Mouse (Mus musculus) limb, embryonic 12.5 days (tissue): ENCODE results near the gene Olfr695. TPM values are rescaled to one million over a fixed set of nuclear protein-coding genes. Genes with fewer than 3 reads are reported as not detected.
"Not testable (repeated sequence)": the region's sequence is repeated elsewhere in the genome, so short reads cannot be mapped to it uniquely, and the experiment has no call there.

Source experiments
- ATAC-seq: fragments of 200-750 bp; cut with Nextera tagmentation; 2 replicates; pipeline ENCODE4 v1.8.0; 2017; ENCODE audit warnings: low read depth, moderate TSS enrichment; ENCODE audit not compliant: insufficient number of reproducible peaks, insufficient read depth, low FRiP score, low TSS enrichment
- H3K27ac ChIP-seq: fragments of 300-500 bp; sonication (generic); 2 replicates; pipeline ENCODE4 v1.5.1; 2016; ENCODE audit warnings: mild to moderate bottlenecking, moderate library complexity
- H3K27me3 ChIP-seq: fragments of 300-500 bp; sonication (generic); 2 replicates; pipeline ENCODE4 v1.6.1; 2016; ENCODE audit warnings: mild to moderate bottlenecking, moderate library complexity
- H3K36me3 ChIP-seq: fragments of 300-500 bp; sonication (generic); 2 replicates; pipeline ENCODE4 v1.6.1; 2016; ENCODE audit warnings: mild to moderate bottlenecking, moderate library complexity
- H3K4me1 ChIP-seq: fragments of 300-500 bp; sonication (generic); replicated peaks from 2 replicates; pipeline ENCODE4 v1.6.1; 2016
- H3K4me2 ChIP-seq: fragments of 300-500 bp; sonication (generic); 2 replicates; pipeline ENCODE4 v1.6.1; 2016; ENCODE audit warnings: mild to moderate bottlenecking, moderate library complexity
- H3K4me3 ChIP-seq: fragments of 300-500 bp; sonication (generic); replicated peaks from 2 replicates; pipeline ENCODE4 v1.5.1; 2016; ENCODE audit warnings: mild to moderate bottlenecking
- H3K9ac ChIP-seq: fragments of 300-500 bp; sonication (generic); replicated peaks from 2 replicates; pipeline ENCODE4 v1.6.1; 2016; ENCODE audit warnings: mild to moderate bottlenecking, moderate library complexity
- H3K9me3 ChIP-seq: fragments of 300-500 bp; sonication (generic); 2 replicates; pipeline ENCODE4 v1.6.1; 2016; ENCODE audit warnings: mild to moderate bottlenecking, moderate library complexity
- WGBS: fragments of 180-500 bp; shearing (Covaris S2); methylation state at CpG from one replicate; pipeline ENCODE4 v1.1.7; 2016; 5-methylcytosine and 5-hydroxymethylcytosine counted together
- polyA plus RNA-seq: library from polyadenylated mRNA; unstranded; fragments of >200 nt; fragmentation: Nextera tagmentation; extraction: Ambion mirVana; gene quantifications from 2 replicates; pipeline ENCODE4 v1.2.1, GENCODE M21; 2016

The Olfr695 gene
- not detected in 2 replicates for polyA plus RNA-seq

DNA sequence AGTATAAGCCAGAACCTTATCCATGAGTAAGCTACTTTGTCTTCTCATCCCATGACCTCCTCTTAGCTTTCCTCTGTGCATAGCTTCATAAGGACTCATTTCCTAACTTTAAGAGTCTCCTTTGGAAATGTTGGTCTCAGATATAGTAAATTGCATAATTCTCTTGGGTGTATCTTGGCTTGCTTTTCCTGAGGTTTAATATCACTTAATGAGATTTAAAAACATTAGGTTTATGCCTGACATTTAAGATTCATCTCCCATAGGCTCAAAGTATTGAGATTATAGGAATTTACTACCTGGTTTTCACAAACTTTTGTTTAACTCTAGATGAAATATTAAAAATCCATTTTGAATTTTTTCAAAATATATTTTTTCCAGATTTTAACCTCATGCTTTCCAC, at the start of gene Olfr695:
Olfr695 (minus strand) TSS at position 101 of the 400 bp plus-strand sequence.
- no peak within 1 kb of the TSS for H3K9ac ChIP-seq
- H3K36me3 ChIP-seq, result no peaks in the 10 kb centered on the region
- no peak within 1 kb of the TSS for H3K4me3 ChIP-seq
- H3K9me3 ChIP-seq, result no peaks in the 10 kb centered on the region
- no peak for ATAC-seq
- no peaks in the 10 kb centered on the region for H3K4me1 ChIP-seq
- no peaks in the 10 kb centered on the region for H3K27me3 ChIP-seq
- no peak within 1 kb of the TSS for H3K27ac ChIP-seq
- no peak within 1 kb of the TSS for H3K4me2 ChIP-seq

DNA sequence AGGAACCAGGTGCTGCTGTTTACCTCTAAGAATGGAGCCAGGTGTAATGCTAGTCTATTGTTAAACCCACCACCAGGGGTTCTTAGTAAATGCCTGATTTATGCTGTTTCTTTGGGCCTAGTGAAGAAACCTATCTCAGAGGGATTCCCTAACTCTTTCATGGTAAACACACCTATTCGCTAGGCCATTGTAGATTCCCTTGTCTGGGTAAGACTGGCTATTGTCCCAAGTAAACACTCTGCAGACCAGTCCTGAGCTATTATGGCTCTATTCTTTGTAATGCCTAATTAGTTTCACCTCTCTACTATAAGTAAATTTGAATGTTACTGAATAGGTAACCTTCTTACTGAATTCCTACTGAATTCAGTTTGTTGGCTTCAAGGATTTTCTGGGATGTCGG, 44.8 kb upstream of the Olfr695 start:
- not testable (repeated sequence) for H3K36me3 ChIP-seq, H3K27me3 ChIP-seq, H3K4me3 ChIP-seq, ATAC-seq, H3K9me3 ChIP-seq, H3K4me2 ChIP-seq, H3K9ac ChIP-seq, H3K27ac ChIP-seq, H3K4me1 ChIP-seq
- WGBS, result 89% methylated on average over 2 of the region's 2 CpGs

DNA sequence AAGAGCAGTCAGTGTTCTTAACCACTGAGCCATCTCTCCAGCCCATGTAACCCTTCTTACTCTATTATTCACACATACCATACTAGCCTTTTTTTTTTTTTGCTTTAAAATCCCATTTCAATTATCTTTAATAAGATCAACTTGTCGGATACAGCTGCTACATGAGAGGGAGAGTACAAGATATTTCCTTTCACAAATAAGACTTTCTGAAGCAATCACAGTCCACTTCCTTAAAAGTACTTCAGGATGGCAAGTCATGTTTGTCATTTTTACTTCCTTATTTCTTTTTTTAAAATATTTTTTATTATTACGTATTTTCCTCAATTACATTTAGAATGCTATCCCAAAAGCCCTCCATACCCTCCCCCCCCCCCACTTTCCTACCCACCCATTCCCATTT, 42.6 kb upstream of the Olfr695 start:
- Histone ChIP-seq H3K36me3 (no peaks in the 10 kb centered on the region), H3K9me3 (no peaks in the 10 kb centered on the region), H3K9ac (no peak overlapping the region), H3K4me3 (no peak overlapping the region), H3K27ac (no peak overlapping the region), H3K4me2 (no peak overlapping the region), H3K27me3 (no peaks in the 10 kb centered on the region), H3K4me1 (no peaks in the 10 kb centered on the region)
- WGBS, result 94% methylated on average over 2 of the region's 2 CpGs
- ATAC-seq, result no peak

DNA sequence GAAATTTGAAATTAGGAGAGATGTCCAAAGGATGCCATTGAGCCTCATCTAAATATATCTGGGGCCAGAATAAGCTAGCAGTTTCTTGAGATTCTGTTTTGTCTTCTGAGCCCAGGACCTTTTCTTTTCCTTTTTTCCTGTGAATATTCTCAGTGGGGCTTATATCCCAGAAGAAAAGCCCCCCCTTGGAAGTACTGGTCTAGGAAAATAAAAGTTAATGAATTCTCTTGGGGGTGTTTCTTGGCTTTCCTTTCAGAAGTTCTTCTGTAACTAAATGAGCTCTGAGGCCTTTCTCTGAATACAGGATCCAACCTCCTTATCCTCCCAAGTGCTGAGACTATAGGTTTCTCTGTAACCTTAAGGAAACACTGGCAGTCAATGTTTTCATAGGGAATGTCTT, 39.1 kb upstream of the Olfr695 start, which contains the start of gene Olfr698:
Olfr698 (minus strand) TSS at position 101 of the 400 bp plus-strand sequence.
- Histone ChIP-seq H3K27me3 (no peaks in the 10 kb centered on the region), H3K27ac (no peak within 1 kb of the TSS), H3K4me1 (no peaks in the 10 kb centered on the region), H3K4me3 (no peak within 1 kb of the TSS), H3K9ac (no peak within 1 kb of the TSS), H3K36me3 (no peaks in the 10 kb centered on the region), H3K9me3 (no peaks in the 10 kb centered on the region), H3K4me2 (no peak within 1 kb of the TSS)
- no peak for ATAC-seq

DNA sequence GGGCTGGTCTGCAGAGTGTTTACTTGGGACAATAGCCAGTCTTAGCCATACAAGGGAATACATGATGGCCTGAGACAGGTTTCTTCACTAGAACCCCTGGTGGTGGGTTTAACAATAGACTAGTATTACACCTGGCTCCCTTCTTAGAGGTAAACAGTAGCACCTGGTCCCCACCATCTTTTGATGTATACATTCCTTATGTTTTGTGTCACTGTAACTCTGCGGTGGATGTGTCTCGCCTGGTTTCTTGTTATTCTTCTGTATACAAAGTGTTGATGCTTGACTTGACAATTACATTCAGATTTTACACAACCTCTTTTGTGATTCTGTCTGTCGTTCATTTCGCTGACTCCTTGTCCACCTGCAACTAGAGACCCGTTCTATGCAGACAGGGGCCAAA, 29.6 kb upstream of the Olfr695 start:
- Histone ChIP-seq H3K4me3 (no peak overlapping the region), H3K4me2 (no peak overlapping the region), H3K27ac (no peak overlapping the region), H3K36me3 (no peaks in the 10 kb centered on the region), H3K9me3 (no peaks in the 10 kb centered on the region), H3K27me3 (no peaks in the 10 kb centered on the region), H3K9ac (no peak overlapping the region), H3K4me1 (no peaks in the 10 kb centered on the region)
- 88% methylated on average over 5 of the region's 5 CpGs for WGBS
- no peak for ATAC-seq

DNA sequence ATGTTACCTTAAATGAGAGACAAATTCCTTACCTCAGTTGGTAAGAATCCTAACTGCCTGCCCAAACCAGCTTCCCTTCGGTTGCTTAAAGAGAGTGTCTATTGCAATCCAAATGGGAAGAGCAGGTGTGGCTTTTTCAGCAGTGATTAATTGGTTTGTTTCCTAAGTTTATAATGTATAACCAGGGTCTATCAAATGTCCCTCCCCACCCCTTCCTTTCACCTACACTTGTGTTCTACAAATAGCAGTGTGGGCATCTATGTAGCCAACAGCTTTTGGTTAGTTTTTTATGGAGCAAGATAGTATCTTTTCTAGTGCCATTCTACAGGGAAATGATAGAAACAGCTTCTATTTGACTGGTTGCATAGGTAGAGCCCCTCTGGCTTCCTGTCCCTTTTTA, 26.1 kb upstream of the Olfr695 start, which contains the start of gene Olfr697:
Olfr697 (minus strand) TSS at position 101 of the 400 bp plus-strand sequence.
- Histone ChIP-seq H3K9ac (no peak within 1 kb of the TSS), H3K27me3 (no peaks in the 10 kb centered on the region), H3K36me3 (no peaks in the 10 kb centered on the region), H3K4me2 (no peak within 1 kb of the TSS), H3K9me3 (no peaks in the 10 kb centered on the region), H3K27ac (no peak within 1 kb of the TSS), H3K4me1 (no peaks in the 10 kb centered on the region), H3K4me3 (no peak within 1 kb of the TSS)
- WGBS, result 83% methylated on average over 1 of the region's 1 CpGs
- ATAC-seq, result no peak

DNA sequence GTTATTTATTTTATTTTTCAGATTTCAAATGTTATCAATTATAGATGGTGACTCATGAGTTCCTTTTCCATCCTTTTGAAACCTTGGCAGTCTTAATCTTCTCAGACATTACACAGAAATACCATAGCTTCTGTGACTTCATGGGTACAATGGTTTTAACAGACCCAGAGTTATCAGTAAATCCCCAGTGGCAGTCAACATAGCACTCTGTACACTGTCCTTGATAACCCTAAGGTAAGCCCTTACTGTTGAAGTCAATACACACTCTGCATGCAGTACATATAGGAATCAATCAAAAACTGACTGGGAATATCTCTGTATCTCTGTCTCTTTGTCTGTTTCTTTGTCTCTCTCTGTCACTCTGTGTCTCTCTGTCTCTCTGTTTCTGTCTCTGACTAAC, 20.8 kb upstream of the Olfr695 start:
- no peak overlapping the region for H3K4me2 ChIP-seq
- no peaks in the 10 kb centered on the region for H3K27me3 ChIP-seq
- H3K9me3 ChIP-seq, result no peaks in the 10 kb centered on the region
- no peaks in the 10 kb centered on the region for H3K36me3 ChIP-seq
- ATAC-seq, result no peak
- H3K4me1 ChIP-seq, result no peaks in the 10 kb centered on the region
- no peak overlapping the region for H3K9ac ChIP-seq
- H3K27ac ChIP-seq, result no peak overlapping the region
- no peak overlapping the region for H3K4me3 ChIP-seq

DNA sequence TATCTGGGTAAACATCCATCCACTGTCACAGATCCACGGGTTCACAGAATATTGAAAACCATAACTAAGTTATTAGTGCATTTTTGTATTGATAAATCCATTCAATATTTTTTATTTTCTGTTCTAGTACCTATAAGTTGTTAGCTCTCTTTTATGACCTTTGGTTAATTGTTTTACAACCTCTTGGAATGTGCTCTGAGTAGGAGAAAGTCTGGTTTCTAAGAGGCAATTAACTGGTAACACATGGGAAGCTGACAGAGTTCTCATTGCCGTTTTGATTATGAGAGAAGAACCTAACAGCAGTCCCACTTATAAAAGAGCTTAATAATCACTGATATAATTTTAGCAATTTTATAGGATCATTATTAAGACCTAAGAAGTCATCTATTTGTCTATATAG, 17.5 kb upstream of the Olfr695 start:
- Histone ChIP-seq H3K27me3 (no peaks in the 10 kb centered on the region), H3K9ac (no peak overlapping the region), H3K4me1 (no peaks in the 10 kb centered on the region), H3K4me2 (no peak overlapping the region), H3K36me3 (no peaks in the 10 kb centered on the region), H3K4me3 (no peak overlapping the region), H3K27ac (no peak overlapping the region), H3K9me3 (no peaks in the 10 kb centered on the region)
- WGBS, result 38% methylated on average over 2 of the region's 2 CpGs
- ATAC-seq, result no peak

DNA sequence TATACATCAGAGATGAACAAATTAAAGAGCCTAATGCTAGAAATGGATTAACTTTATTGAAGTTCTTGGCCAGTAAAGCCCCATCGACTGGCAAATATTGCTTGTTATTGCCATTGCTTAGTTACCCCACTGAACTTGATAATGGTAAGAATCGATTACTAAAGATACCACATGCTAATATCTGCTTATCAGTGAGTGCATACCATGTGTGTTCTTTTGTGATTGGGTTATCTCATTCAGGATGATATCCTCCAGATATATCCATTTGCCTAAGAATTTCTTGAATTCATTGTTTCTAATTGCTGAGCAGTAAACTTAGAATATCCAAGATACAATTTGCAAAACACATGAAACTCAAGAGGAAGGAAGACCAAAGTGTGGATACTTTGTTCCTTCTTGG, 9.5 kb upstream of the Olfr695 start:
- H3K4me3 ChIP-seq, H3K36me3 ChIP-seq, ATAC-seq, H3K4me1 ChIP-seq, H3K9me3 ChIP-seq, H3K27ac ChIP-seq, H3K9ac ChIP-seq, H3K27me3 ChIP-seq, H3K4me2 ChIP-seq: not testable (repeated sequence)
- 87% methylated on average over 2 of the region's 2 CpGs for WGBS

DNA sequence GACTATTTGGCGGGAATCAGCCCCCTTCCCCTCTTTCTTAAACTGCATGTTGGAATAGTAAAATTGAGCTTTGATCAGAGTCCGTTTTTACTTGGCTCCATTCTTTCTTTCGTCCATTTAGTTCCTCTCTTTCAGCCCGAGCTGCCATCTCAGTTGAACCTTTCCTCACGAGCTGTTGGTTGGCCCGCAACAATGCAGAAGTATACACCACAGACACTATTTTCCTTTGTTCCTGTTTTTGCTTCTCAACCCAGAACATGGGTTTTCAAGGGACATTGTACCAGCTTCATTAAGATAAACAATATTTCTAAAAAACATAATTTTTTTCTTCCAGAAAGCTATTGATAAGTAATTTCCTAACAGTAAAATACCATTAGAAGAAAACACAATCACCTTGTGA, 4.7 kb downstream of the Olfr695 start:
- Histone ChIP-seq H3K4me2 (no peak overlapping the region), H3K36me3 (no peaks in the 10 kb centered on the region), H3K4me1 (no peaks in the 10 kb centered on the region), H3K27ac (no peak overlapping the region), H3K4me3 (no peak overlapping the region), H3K27me3 (no peaks in the 10 kb centered on the region), H3K9me3 (no peaks in the 10 kb centered on the region), H3K9ac (no peak overlapping the region)
- WGBS, result 84% methylated on average over 6 of the region's 6 CpGs
- no peak for ATAC-seq

DNA sequence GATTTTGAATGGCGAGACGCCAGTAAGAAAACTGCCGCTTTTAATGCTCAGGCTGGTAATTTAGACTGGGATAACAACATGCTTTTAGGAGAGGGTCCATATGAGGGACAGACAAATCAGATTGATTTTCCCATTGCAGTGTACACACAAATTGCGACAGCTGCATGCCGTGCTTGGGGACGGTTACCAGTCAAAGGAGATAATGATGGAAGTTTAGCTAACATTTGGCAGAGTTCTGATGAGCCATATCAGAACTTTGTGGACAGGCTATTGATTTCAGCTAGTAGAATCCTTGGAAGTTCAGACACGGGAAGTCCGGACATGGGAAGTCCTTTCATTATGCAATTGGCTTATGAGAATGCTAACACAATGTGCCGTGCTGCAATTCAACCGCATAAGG, 8.5 kb downstream of the Olfr695 start:
- not testable (repeated sequence) for ATAC-seq, H3K4me3 ChIP-seq, H3K27ac ChIP-seq, H3K36me3 ChIP-seq, H3K27me3 ChIP-seq, H3K9me3 ChIP-seq, H3K4me2 ChIP-seq, H3K9ac ChIP-seq, H3K4me1 ChIP-seq
- 91% methylated on average over 10 of the region's 10 CpGs for WGBS

DNA sequence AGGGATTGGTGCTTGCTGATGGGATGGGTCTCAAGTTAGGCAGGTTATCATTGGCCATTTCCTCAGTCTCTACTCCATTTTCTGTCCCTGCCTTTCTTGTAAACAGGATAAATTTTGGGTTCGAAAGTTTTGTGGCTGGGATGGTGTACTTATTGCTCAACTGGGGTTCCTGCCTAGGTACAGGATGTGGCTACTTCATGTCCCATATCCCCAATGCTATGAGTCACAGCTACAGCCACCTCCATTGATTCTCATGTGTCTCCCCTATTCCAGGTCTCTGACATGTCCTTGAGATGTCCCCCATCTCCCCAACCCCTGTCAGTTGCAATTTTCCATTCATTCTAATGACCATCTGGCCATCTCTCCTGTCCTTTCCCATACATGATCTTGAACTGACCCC, 19.3 kb downstream of the Olfr695 start:
- WGBS, result 71% methylated on average over 1 of the region's 1 CpGs
- ATAC-seq, result no peak
- Histone ChIP-seq H3K9ac (no peak overlapping the region), H3K4me3 (no peak overlapping the region), H3K27ac (no peak overlapping the region), H3K36me3 (no peaks in the 10 kb centered on the region), H3K9me3 (0 out of 2 replicates have a peak, but pooled peaks cover 15% of the 10 kb centered on the region), H3K4me1 (no peaks in the 10 kb centered on the region), H3K27me3 (no peaks in the 10 kb centered on the region), H3K4me2 (no peak overlapping the region)
